Mouse (Mus musculus) forebrain, postnatal 0 days (tissue): ENCODE measurements at regions not wholly inside any gene's neighbourhood (a gene's known extent, or its start where the extent isn't known, plus 50 kb on each side); places are given as distances from the start of the nearest gene placed in this dataset.

Experiments
- ATAC-seq: fragments of 200-750 bp; cut with Nextera tagmentation; 2 replicates; pipeline ENCODE4 v1.8.0; 2017; ENCODE audit warnings: mild to moderate bottlenecking, moderate library complexity
- DNase-seq: peaks from one replicate; pipeline ENCODE4 v3.0.0-alpha.2; 2015
- H3K27ac ChIP-seq: fragments of 300-500 bp; sonication (generic); 2 replicates; pipeline ENCODE4 v1.5.1; 2014; ENCODE audit warnings: low read depth, mild to moderate bottlenecking, antibody characterized with exemption, low read length, moderate library complexity, mixed read lengths
- H3K27me3 ChIP-seq: fragments of 300-500 bp; sonication (generic); 2 replicates; pipeline ENCODE4 v1.6.1; 2014; ENCODE audit warnings: mild to moderate bottlenecking, low read length, mixed read lengths; ENCODE audit not compliant: insufficient read depth
- H3K36me3 ChIP-seq: fragments of 300-500 bp; sonication (generic); 2 replicates; pipeline ENCODE4 v1.6.1; 2014; ENCODE audit warnings: mild to moderate bottlenecking, moderate library complexity; ENCODE audit not compliant: insufficient read depth
- H3K4me1 ChIP-seq: fragments of 300-500 bp; sonication (generic); 2 replicates; pipeline ENCODE4 v1.6.1; 2014; ENCODE audit warnings: antibody characterized with exemption; ENCODE audit not compliant: insufficient read depth
- H3K4me2 ChIP-seq: fragments of 300-500 bp; sonication (generic); 2 replicates; pipeline ENCODE4 v1.6.1; 2014; ENCODE audit warnings: low read depth, mild to moderate bottlenecking, moderate library complexity
- H3K4me3 ChIP-seq: fragments of 300-500 bp; sonication (generic); 2 replicates; pipeline ENCODE4 v1.5.1; 2014; ENCODE audit warnings: low read depth, low read length, mixed read lengths
- H3K9ac ChIP-seq: fragments of 300-500 bp; sonication (generic); 2 replicates; pipeline ENCODE4 v1.6.1; 2014; ENCODE audit warnings: mild to moderate bottlenecking
- H3K9me3 ChIP-seq: fragments of 300-500 bp; sonication (generic); 2 replicates; pipeline ENCODE4 v1.6.1; 2016; ENCODE audit warnings: low read length
- CTCF ChIP-seq: sonication (generic); IDR thresholded peaks from 2 replicates; pipeline ENCODE4 v1.5.1; 2016; ENCODE audit warnings: antibody characterized with exemption, control low read depth, low read depth
- WGBS: fragments of 180-500 bp; shearing (Covaris S2); extraction: QIAGEN DNeasy Blood & Tissue Kit; methylation state at CpG from one replicate; pipeline ENCODE4 v1.1.7; 2014; 5-methylcytosine and 5-hydroxymethylcytosine counted together

DNA sequence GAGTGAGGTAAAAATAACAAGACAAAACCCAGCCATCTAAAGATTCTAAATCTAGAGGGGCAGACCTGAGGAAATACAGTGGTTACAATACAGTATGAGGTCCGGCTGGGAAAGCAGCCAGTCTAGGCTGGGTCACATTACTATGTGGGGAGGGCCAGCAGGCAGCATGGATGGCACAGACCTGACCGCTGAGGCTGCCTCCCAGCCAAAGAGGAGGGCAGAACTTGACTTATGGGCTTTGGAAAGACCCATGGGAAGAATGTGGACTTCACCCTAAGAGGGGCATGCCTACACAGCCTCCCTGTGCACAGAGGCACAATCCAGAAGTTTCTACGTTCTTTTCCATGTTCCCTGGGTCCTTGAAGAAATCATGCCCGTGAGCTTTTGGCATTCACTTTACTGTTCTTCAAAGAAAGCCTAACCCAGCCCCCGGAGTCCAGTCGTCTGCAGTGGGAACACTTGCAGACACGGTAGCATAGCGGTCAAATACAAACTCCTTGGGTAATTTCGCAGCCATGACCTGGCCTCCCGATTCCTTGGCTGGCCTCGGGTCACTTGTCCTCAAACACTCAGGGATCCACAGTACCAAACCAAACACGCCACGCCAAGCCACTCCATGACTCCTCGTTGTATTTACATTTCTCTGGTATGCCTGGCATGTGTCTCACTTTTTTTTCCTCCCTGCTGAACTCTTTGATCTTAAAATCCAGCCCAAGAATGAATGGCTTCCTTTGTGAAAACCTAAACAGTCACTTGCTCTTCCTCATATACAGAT, 101.0 kb upstream of the Gm26657 start:
- Histone ChIP-seq H3K27ac (no peak overlapping the region), H3K27me3 (no peaks in the 10 kb centered on the region), H3K4me2 (no peak overlapping the region), H3K36me3 (no peaks in the 10 kb centered on the region), H3K4me1 (peaks cover 5% of the 10 kb centered on the region; the same call in 1 of the 2 replicates), H3K9me3 (no peaks in the 10 kb centered on the region), H3K4me3 (no peak overlapping the region), H3K9ac (no peak overlapping the region)
- ATAC-seq (no peak), DNase-seq (no peak)
- 53% methylated on average over 14 of the region's 14 CpGs for WGBS
- no peak for TF ChIP-seq CTCF

DNA sequence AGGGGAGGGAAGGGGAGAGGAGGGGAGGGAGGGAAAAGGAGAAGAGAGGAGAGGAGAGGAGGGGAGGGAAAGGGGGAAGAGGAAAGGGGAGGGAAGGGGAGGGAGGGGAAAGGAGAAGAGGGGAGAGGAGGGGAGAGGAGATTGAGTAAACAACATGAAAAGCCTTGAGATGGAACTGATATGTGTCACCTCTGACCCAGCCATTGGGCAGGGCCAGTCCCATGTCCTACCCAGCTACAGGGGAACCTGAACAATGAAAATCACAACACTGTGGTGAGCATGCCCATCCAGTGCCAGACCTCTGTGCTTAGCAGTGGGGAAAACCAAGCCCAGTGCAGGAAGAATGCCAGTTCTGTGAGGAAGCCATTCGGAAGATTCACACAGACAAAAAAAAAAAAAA, 103.6 kb upstream of the Gm26657 start:
- Histone ChIP-seq H3K4me3 (no peak overlapping the region), H3K4me1 (no peaks in the 10 kb centered on the region), H3K27me3 (no peaks in the 10 kb centered on the region), H3K4me2 (no peak overlapping the region), H3K36me3 (no peaks in the 10 kb centered on the region), H3K9ac (no peak overlapping the region), H3K27ac (no peak overlapping the region), H3K9me3 (no peaks in the 10 kb centered on the region)
- ATAC-seq (no peak), DNase-seq (no peak)
- TF ChIP-seq CTCF: no peak
- WGBS: 57% methylated on average over 1 of the region's 1 CpGs

DNA sequence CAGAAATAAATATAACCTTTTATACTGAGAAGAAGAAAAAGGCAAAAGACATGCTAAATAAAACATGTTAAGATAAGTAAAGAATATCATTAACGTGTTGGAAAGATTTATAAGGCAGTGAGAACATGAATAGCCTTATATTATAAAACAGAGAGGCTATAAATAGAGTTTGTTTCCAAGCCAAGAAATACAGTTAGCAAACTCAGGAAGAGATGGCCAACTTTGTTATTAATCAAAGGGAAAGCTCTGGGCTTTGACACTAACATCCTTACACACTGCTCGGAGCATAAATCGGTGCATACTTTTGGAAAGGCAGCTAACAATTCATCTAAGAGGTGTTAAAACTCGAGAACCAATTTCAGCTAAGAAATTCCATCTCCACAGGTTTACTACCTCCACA, 106.3 kb upstream of the Gm26657 start:
- no peaks in the 10 kb centered on the region for H3K9me3 ChIP-seq
- H3K27me3 ChIP-seq: no peaks in the 10 kb centered on the region
- no peak overlapping the region for H3K27ac ChIP-seq
- no peaks in the 10 kb centered on the region for H3K36me3 ChIP-seq
- no peak overlapping the region for H3K9ac ChIP-seq
- DNase-seq (no peak), ATAC-seq (no peak)
- no peak overlapping the region for H3K4me3 ChIP-seq
- no peak for TF ChIP-seq CTCF
- H3K4me1 ChIP-seq: no peaks in the 10 kb centered on the region
- WGBS: 71% methylated on average over 4 of the region's 4 CpGs
- H3K4me2 ChIP-seq: no peak overlapping the region

GRCm38 (mm10) chr4:56630251-56630650, 109.6 kb upstream of the Gm26657 start:
- Histone ChIP-seq H3K4me3 (no peak overlapping the region), H3K9me3 (no peaks in the 10 kb centered on the region), H3K4me1 (no peaks in the 10 kb centered on the region), H3K9ac (no peak overlapping the region), H3K4me2 (no peak overlapping the region), H3K27ac (0 out of 2 replicates have a peak overlapping the region, but pooled peaks have one; percentile 24), H3K36me3 (no peaks in the 10 kb centered on the region), H3K27me3 (no peaks in the 10 kb centered on the region)
- no peak for TF ChIP-seq CTCF
- 52% methylated on average over 6 of the region's 6 CpGs for WGBS
- DNase-seq (peak; percentile 63), ATAC-seq (peak; percentile 89)

GRCm38 (mm10) chr4:56627206-56627605, 112.7 kb upstream of the Gm26657 start:
- ATAC-seq (peak; percentile 59), DNase-seq (no peak)
- Histone ChIP-seq H3K9ac (no peak overlapping the region), H3K4me2 (no peak overlapping the region), H3K4me3 (no peak overlapping the region), H3K36me3 (no peaks in the 10 kb centered on the region), H3K9me3 (no peaks in the 10 kb centered on the region), H3K4me1 (no peaks in the 10 kb centered on the region), H3K27ac (no peak overlapping the region), H3K27me3 (no peaks in the 10 kb centered on the region)
- 44% methylated on average over 7 of the region's 7 CpGs for WGBS
- no peak for TF ChIP-seq CTCF

DNA sequence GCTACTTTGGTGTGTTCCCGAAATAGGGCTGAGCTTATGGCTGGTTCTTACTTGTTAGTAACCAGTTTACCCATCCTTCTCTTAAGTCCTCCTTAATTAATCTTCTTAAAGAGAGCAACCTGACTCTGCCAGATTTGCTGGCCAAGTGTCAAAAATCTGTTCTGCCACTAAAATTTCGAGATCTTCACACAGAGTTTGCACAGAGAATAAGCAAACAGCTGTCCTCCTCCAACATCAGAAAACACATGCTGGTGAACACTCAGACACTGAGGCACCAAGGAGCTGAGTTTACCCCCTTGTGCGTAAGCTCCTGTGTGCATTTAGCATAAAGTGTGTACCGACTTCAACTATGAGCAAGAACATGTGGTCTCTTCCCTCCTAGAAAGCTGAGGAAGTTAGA, 118.1 kb upstream of the Gm26657 start:
- DNase-seq: no peak
- no peaks in the 10 kb centered on the region for H3K4me1 ChIP-seq
- H3K4me2 ChIP-seq: no peak overlapping the region
- WGBS: 75% methylated on average over 4 of the region's 4 CpGs
- H3K9ac ChIP-seq: no peak overlapping the region
- H3K27ac ChIP-seq: no peak overlapping the region
- no peak for ATAC-seq
- H3K4me3 ChIP-seq: no peak overlapping the region
- H3K9me3 ChIP-seq: no peaks in the 10 kb centered on the region
- H3K27me3 ChIP-seq: no peaks in the 10 kb centered on the region
- H3K36me3 ChIP-seq: no peaks in the 10 kb centered on the region
- TF ChIP-seq CTCF: no peak

- WGBS: 85% methylated on average over 1 of the region's 1 CpGs
- no peak for TF ChIP-seq CTCF
- ATAC-seq: no peak
Observed at GRCm38 (mm10) chr4:56621356-56621755, 118.5 kb upstream of the Gm26657 start.

More at GRCm38 (mm10) chr4:56621356-56621755, 118.5 kb upstream of the Gm26657 start:
- H3K4me1 ChIP-seq: no peaks in the 10 kb centered on the region
- no peak overlapping the region for H3K4me3 ChIP-seq
- no peaks in the 10 kb centered on the region for H3K27me3 ChIP-seq
- no peak overlapping the region for H3K4me2 ChIP-seq
- H3K9ac ChIP-seq: no peak overlapping the region
- H3K27ac ChIP-seq: no peak overlapping the region
- H3K9me3 ChIP-seq: no peaks in the 10 kb centered on the region
- no peak for DNase-seq
- H3K36me3 ChIP-seq: no peaks in the 10 kb centered on the region
